Mouse (Mus musculus) myocyte (in vitro differentiated cells): ENCODE data around the gene Pwwp2b. TPM values are rescaled to one million over a fixed set of nuclear protein-coding genes. Genes with fewer than 3 reads are reported as not detected.

Experiments
- H3K27me3 ChIP-seq: one replicate; pipeline ENCODE4 v1.6.1; 2011; ENCODE audit not compliant: control insufficient read depth, insufficient read depth, insufficient read length
- H3K36me3 ChIP-seq: one replicate; pipeline ENCODE4 v1.6.1; 2011; ENCODE audit not compliant: control insufficient read depth, insufficient read depth
- H3K4me2 ChIP-seq: one replicate; pipeline ENCODE4 v1.6.1; 2011; ENCODE audit warnings: low read depth, control low read depth
- H3K4me3 ChIP-seq: one replicate; pipeline ENCODE4 v1.5.1; 2011; ENCODE audit warnings: mild to moderate bottlenecking, control low read depth, moderate library complexity
- H3K79me2 ChIP-seq: one replicate; pipeline ENCODE4 v1.6.1; 2011; ENCODE audit not compliant: control insufficient read depth, insufficient read depth
- H3ac ChIP-seq: one replicate; pipeline ENCODE4 v1.6.1; 2011; ENCODE audit not compliant: control insufficient read depth, insufficient read length
- CEBPB ChIP-seq: IDR thresholded peaks from 2 replicates; pipeline ENCODE4 v1.6.1; 2011; ENCODE audit warnings: mild to moderate bottlenecking, moderate library complexity; ENCODE audit not compliant: poor library complexity, insufficient read depth, severe bottlenecking
- E2F4 ChIP-seq: IDR thresholded peaks from one replicate; pipeline ENCODE4 v1.6.1; 2011; ENCODE audit warnings: mild to moderate bottlenecking, control low read depth, moderate library complexity; ENCODE audit not compliant: insufficient read depth
- MAX ChIP-seq: IDR thresholded peaks from one replicate; pipeline ENCODE4 v1.6.1; 2011; ENCODE audit warnings: low read depth, mild to moderate bottlenecking, control low read depth
- MYOD1 ChIP-seq, 3 experiments: IDR thresholded peaks; one replicate each; pipeline ENCODE4 v1.6.1; 2011; ENCODE audit warnings: control low read depth in 2 of 3, low read depth in 2 of 3, mild to moderate bottlenecking in 2 of 3, moderate library complexity in 1 of 3; ENCODE audit not compliant: insufficient read length in 2 of 3, control insufficient read depth in 1 of 3
- MYOG ChIP-seq, 3 experiments: IDR thresholded peaks; one replicate each; pipeline ENCODE4 v1.6.1; 2011; ENCODE audit warnings: control low read depth in 2 of 3, low read depth in 2 of 3, mild to moderate bottlenecking in 2 of 3; ENCODE audit not compliant: insufficient read length in 2 of 3, control insufficient read depth in 1 of 3, insufficient read depth in 1 of 3
- POLR2A ChIP-seq: IDR thresholded peaks from one replicate; pipeline ENCODE4 v1.6.1; 2011; ENCODE audit warnings: low read depth, mild to moderate bottlenecking, control low read depth, moderate library complexity; ENCODE audit not compliant: insufficient read length
- POLR2AphosphoS2 ChIP-seq: IDR thresholded peaks from one replicate; pipeline ENCODE4 v1.6.1; 2011; ENCODE audit warnings: low read depth, control low read depth; ENCODE audit not compliant: insufficient read length
- REST ChIP-seq: IDR thresholded peaks from one replicate; pipeline ENCODE4 v1.6.1; 2011; ENCODE audit warnings: mild to moderate bottlenecking, control low read depth, moderate library complexity; ENCODE audit not compliant: insufficient read depth, insufficient read length
- SRF ChIP-seq: IDR thresholded peaks from one replicate; pipeline ENCODE4 v1.6.1; 2011; ENCODE audit warnings: low read depth; ENCODE audit not compliant: control insufficient read depth, insufficient read length
- TCF12 ChIP-seq: IDR thresholded peaks from one replicate; pipeline ENCODE4 v1.6.1; 2011; ENCODE audit warnings: mild to moderate bottlenecking, control low read depth; ENCODE audit not compliant: poor library complexity, insufficient read depth, severe bottlenecking
- TCF3 ChIP-seq: IDR thresholded peaks from one replicate; pipeline ENCODE4 v1.6.1; 2011; ENCODE audit warnings: low read depth, control low read depth; ENCODE audit not compliant: insufficient read length
- USF1 ChIP-seq: IDR thresholded peaks from one replicate; pipeline ENCODE4 v1.6.1; 2011; ENCODE audit warnings: low read depth, mild to moderate bottlenecking, control low read depth, moderate library complexity
- polyA plus RNA-seq: library from polyadenylated mRNA; unstranded; fragments of >200 nt; fragmentation: generic; extraction: Trizol; gene quantifications from one replicate; pipeline ENCODE4 v1.2.1, GENCODE M21; 2012; ENCODE audit warnings: missing spikeins

Pwwp2b gene
- polyA plus RNA-seq, 1 experiment, result 9.6 TPM

DNA sequence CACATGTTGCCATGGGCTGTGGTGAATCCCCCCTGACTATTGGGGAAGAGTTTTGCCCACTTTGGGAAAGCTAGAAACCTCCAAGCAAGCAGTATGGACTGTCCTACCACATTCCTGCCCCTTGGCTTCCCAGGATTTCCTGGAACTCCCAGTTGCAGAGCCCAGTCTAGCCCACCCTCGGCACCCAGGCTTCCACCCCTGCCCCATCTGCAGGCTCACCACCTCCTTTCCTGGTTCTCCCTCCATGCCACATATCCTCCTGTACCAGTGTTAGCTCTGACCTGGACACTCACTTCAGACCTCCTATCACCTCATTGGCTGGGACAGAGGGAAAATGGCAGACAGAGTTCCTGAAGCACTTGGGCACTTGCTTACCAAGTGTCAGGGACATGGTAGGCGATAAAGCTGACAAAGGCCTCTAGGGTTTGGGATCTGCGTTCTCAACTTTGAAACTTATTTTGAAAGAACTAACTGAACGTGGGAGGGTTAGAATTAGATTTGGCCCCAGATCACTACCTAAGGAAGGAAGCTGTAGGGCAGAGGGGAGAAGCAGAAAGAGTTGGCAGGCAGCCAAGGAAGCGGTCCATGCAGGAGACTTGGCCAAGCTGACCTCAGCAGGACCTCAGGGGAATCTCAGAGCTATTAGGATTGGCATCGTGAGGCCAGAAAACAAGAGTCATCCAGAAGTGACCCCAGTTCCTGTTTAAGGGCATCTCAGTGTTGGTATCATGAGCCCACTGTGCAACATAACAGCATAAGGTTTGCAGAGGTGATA, 29.5 kb upstream of the Pwwp2b start:
- Histone ChIP-seq H3K79me2 (no peaks in the 10 kb centered on the region), H3K27me3 (no peaks in the 10 kb centered on the region), H3K4me2 (no peak overlapping the region), H3K36me3 (no peaks in the 10 kb centered on the region), H3ac (no peak overlapping the region), H3K4me3 (no peak overlapping the region)
- TF ChIP-seq POLR2AphosphoS2 (no peak), MYOD1 (IDR thresholded peaks at IDR 0.05; ENCODE audit: control insufficient read depth in 1 of 3, insufficient read length in 2 of 3, low read depth in 2 of 3) (no peak), MYOG (IDR thresholded peaks at IDR 0.05; ENCODE audit: control insufficient read depth in 1 of 3, insufficient read depth in 1 of 3, insufficient read length in 2 of 3, low read depth in 2 of 3) (no peak), SRF (no peak), REST (no peak), POLR2A (no peak), MAX (no peak), TCF3 (no peak), USF1 (no peak), E2F4 (no peak), TCF12 (no peak), CEBPB (no peak)

DNA sequence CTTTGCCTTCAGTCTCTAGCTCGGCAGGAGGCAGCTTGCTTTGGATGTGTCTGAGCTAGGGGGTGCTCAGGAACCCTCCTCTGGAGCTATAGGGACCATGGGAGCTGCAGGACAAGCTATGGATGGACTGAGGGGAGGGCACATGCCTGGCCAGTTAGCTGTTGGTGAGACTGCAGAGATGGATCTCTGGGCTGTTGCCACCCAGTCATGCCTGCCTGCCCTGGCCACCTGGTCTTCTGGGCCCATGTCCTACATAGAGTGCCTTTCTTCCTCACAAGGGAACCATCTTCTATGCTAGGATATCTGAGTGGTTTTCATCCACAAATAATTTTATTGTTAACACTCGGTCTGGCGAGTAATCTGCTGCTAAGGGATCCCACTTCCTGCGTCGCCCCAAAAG, 28.8 kb upstream of the Pwwp2b start:
- Histone ChIP-seq H3K4me3 (no peak overlapping the region), H3K4me2 (no peak overlapping the region), H3K36me3 (no peaks in the 10 kb centered on the region), H3K79me2 (no peaks in the 10 kb centered on the region), H3K27me3 (no peaks in the 10 kb centered on the region), H3ac (no peak overlapping the region)
- TF ChIP-seq USF1 (no peak), MYOD1 (IDR thresholded peaks at IDR 0.05; ENCODE audit: control insufficient read depth in 1 of 3, insufficient read length in 2 of 3, low read depth in 2 of 3) (no peak), TCF3 (no peak), MAX (no peak), POLR2A (no peak), MYOG (IDR thresholded peaks at IDR 0.05; ENCODE audit: control insufficient read depth in 1 of 3, insufficient read depth in 1 of 3, insufficient read length in 2 of 3, low read depth in 2 of 3) (no peak), POLR2AphosphoS2 (no peak), REST (no peak), E2F4 (no peak), SRF (no peak), TCF12 (no peak), CEBPB (no peak)

DNA sequence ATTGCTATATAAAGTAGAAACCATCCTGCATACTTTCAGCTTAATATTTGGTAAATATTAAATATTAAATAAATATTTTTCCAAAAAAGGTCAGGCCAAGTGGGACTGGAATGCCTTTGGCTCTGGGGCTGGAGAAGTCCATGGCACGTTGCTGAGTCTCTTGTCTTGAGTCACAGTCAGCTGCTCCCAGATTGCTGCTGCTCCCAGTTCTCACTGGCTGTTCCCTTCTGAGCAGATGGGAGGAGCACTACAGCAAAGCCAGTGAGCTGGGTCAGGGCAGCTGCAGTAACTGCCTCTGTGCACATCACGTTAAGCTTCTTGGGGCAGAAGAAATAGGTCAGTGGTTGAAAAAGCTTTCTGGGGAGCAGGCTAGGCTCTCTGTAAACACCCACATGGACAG, 28.0 kb upstream of the Pwwp2b start:
- H3K27me3 ChIP-seq, result no peaks in the 10 kb centered on the region
- TF ChIP-seq MAX (no peak), POLR2A (peak; percentile 32), POLR2AphosphoS2 (peak; percentile 32)
- no peak overlapping the region for H3K4me2 ChIP-seq
- no peak overlapping the region for H3K4me3 ChIP-seq
- no peaks in the 10 kb centered on the region for H3K36me3 ChIP-seq
- no peaks in the 10 kb centered on the region for H3K79me2 ChIP-seq
- no peak overlapping the region for H3ac ChIP-seq

DNA sequence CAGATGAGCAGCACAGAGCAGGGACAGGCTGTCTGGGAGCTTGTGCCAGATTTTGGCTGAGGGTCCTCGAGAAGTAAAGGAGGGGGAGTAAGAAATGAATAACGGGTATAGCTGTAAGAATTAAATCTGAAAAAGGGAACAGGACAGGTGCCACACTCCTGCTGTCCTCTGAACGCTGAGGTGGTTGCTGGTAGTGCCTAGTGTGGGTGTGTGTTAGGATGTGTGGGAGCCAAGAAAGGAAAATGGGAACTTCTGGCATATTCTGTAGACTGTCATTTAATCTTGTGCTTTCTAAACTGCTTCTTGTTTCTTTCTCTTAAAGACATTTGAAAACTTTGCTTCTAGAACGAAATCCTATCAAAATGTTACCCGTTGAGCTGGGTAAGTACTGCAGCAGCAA, 27.2 kb upstream of the Pwwp2b start:
- no peaks in the 10 kb centered on the region for H3K79me2 ChIP-seq
- H3ac ChIP-seq, result no peak overlapping the region
- no peaks in the 10 kb centered on the region for H3K36me3 ChIP-seq
- H3K4me2 ChIP-seq, result peak overlapping the region; percentile 18
- H3K27me3 ChIP-seq, result no peaks in the 10 kb centered on the region
- H3K4me3 ChIP-seq, result no peak overlapping the region
- TF ChIP-seq MAX (no peak), MYOG (IDR thresholded peaks at IDR 0.05; ENCODE audit: control insufficient read depth in 1 of 3, insufficient read depth in 1 of 3, insufficient read length in 2 of 3, low read depth in 2 of 3) (no peak), POLR2A (no peak), CEBPB (no peak), TCF3 (no peak), MYOD1 (IDR thresholded peaks at IDR 0.05; ENCODE audit: control insufficient read depth in 1 of 3, insufficient read length in 2 of 3, low read depth in 2 of 3) (no peak), REST (no peak), POLR2AphosphoS2 (no peak), USF1 (no peak), TCF12 (no peak), E2F4 (no peak), SRF (no peak)

DNA sequence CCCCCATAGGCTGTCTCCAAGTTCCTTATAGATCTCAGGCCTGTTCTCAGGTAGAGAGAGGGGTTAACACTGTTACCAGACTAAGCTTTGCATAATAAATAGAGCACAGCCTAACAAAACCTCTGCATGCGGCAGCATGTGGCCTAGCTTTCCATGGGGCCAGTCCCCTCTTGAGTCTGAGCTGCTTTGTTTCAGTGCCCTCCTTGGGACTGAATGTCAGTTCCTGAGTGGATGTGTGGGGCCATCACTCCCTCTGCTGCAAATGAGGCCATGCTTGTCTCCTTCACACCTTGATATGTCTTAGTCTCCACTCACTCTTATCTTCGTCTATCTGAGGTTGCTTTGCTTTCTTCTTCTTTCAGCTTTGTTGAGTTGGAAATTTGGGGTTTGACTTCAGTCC, 26.4 kb upstream of the Pwwp2b start:
- Histone ChIP-seq H3K27me3 (no peaks in the 10 kb centered on the region), H3K79me2 (no peaks in the 10 kb centered on the region), H3K36me3 (no peaks in the 10 kb centered on the region), H3K4me3 (no peak overlapping the region), H3ac (no peak overlapping the region), H3K4me2 (no peak overlapping the region)
- no peak for TF ChIP-seq MYOG (IDR thresholded peaks at IDR 0.05; ENCODE audit: control insufficient read depth in 1 of 3, insufficient read depth in 1 of 3, insufficient read length in 2 of 3, low read depth in 2 of 3)
- TF ChIP-seq TCF12, result no peak
- TF ChIP-seq E2F4, result no peak
- TF ChIP-seq REST, result no peak
- TF ChIP-seq MAX, result no peak
- no peak for TF ChIP-seq CEBPB
- no peak for TF ChIP-seq SRF
- no peak for TF ChIP-seq TCF3
- TF ChIP-seq USF1, result no peak
- TF ChIP-seq POLR2A, result no peak
- no peak for TF ChIP-seq MYOD1 (IDR thresholded peaks at IDR 0.05; ENCODE audit: control insufficient read depth in 1 of 3, insufficient read length in 2 of 3, low read depth in 2 of 3)
- TF ChIP-seq POLR2AphosphoS2, result no peak
